Mouse (Mus musculus) forebrain, postnatal 0 days (tissue): ENCODE data around the gene Rnaset2b. TPM values are rescaled to one million over a fixed set of nuclear protein-coding genes. Genes with fewer than 3 reads are reported as not detected.
"Not testable (repeated sequence)": the region's sequence is repeated elsewhere in the genome, so short reads cannot be mapped to it uniquely, and the experiment has no call there.

Source experiments
- ATAC-seq: fragments of 200-750 bp; cut with Nextera tagmentation; 2 replicates; pipeline ENCODE4 v1.8.0; 2017; ENCODE audit warnings: mild to moderate bottlenecking, moderate library complexity
- DNase-seq: peaks from one replicate; pipeline ENCODE4 v3.0.0-alpha.2; 2015
- H3K27ac ChIP-seq: fragments of 300-500 bp; sonication (generic); 2 replicates; pipeline ENCODE4 v1.5.1; 2014; ENCODE audit warnings: low read depth, mild to moderate bottlenecking, antibody characterized with exemption, low read length, moderate library complexity, mixed read lengths
- H3K27me3 ChIP-seq: fragments of 300-500 bp; sonication (generic); 2 replicates; pipeline ENCODE4 v1.6.1; 2014; ENCODE audit warnings: mild to moderate bottlenecking, low read length, mixed read lengths; ENCODE audit not compliant: insufficient read depth
- H3K36me3 ChIP-seq: fragments of 300-500 bp; sonication (generic); 2 replicates; pipeline ENCODE4 v1.6.1; 2014; ENCODE audit warnings: mild to moderate bottlenecking, moderate library complexity; ENCODE audit not compliant: insufficient read depth
- H3K4me1 ChIP-seq: fragments of 300-500 bp; sonication (generic); 2 replicates; pipeline ENCODE4 v1.6.1; 2014; ENCODE audit warnings: antibody characterized with exemption; ENCODE audit not compliant: insufficient read depth
- H3K4me2 ChIP-seq: fragments of 300-500 bp; sonication (generic); 2 replicates; pipeline ENCODE4 v1.6.1; 2014; ENCODE audit warnings: low read depth, mild to moderate bottlenecking, moderate library complexity
- H3K4me3 ChIP-seq: fragments of 300-500 bp; sonication (generic); 2 replicates; pipeline ENCODE4 v1.5.1; 2014; ENCODE audit warnings: low read depth, low read length, mixed read lengths
- H3K9ac ChIP-seq: fragments of 300-500 bp; sonication (generic); 2 replicates; pipeline ENCODE4 v1.6.1; 2014; ENCODE audit warnings: mild to moderate bottlenecking
- H3K9me3 ChIP-seq: fragments of 300-500 bp; sonication (generic); 2 replicates; pipeline ENCODE4 v1.6.1; 2016; ENCODE audit warnings: low read length
- WGBS: fragments of 180-500 bp; shearing (Covaris S2); extraction: QIAGEN DNeasy Blood & Tissue Kit; methylation state at CpG from one replicate; pipeline ENCODE4 v1.1.7; 2014; 5-methylcytosine and 5-hydroxymethylcytosine counted together
- polyA plus RNA-seq: library from polyadenylated mRNA; unstranded; fragments of >200 nt; fragmentation: Nextera tagmentation; extraction: Ambion mirVana; gene quantifications from 2 replicates; pipeline ENCODE4 v1.2.1, GENCODE M21; 2015
- total RNA-seq: library from RNA; depleted of rRNA; stranded (reverse); fragments of >200 nt; gene quantifications from 2 replicates; pipeline ENCODE4 v1.2.3, GENCODE M21; 2014

Rnaset2b gene
- total and polyA plus RNA-seq, 2 experiments from 2014 or later: 46.0 to 102 TPM

- not testable (repeated sequence) for H3K9me3 ChIP-seq, H3K9ac ChIP-seq, DNase-seq, H3K27ac ChIP-seq, H3K4me2 ChIP-seq, H3K4me3 ChIP-seq, H3K4me1 ChIP-seq, ATAC-seq, H3K27me3 ChIP-seq, H3K36me3 ChIP-seq
- 98% methylated on average over 5 of the region's 8 CpGs for WGBS
Measured at GRCm38 (mm10) chr17:6980144-6980543, 9.7 kb downstream of the Rnaset2b start.

GRCm38 (mm10) chr17:6986118-6986517, 15.7 kb downstream of the Rnaset2b start:
- not testable (repeated sequence) for ATAC-seq, H3K4me2 ChIP-seq, DNase-seq, H3K9ac ChIP-seq, H3K9me3 ChIP-seq, H3K4me1 ChIP-seq, H3K27ac ChIP-seq, H3K27me3 ChIP-seq, H3K4me3 ChIP-seq, H3K36me3 ChIP-seq
- WGBS: 87% methylated on average over 1 of the region's 1 CpGs

GRCm38 (mm10) chr17:6995504-6995903, 25.1 kb downstream of the Rnaset2b start:
- not testable (repeated sequence) for DNase-seq, H3K27ac ChIP-seq, H3K36me3 ChIP-seq, H3K27me3 ChIP-seq, H3K9ac ChIP-seq, ATAC-seq, H3K4me2 ChIP-seq, H3K4me3 ChIP-seq, H3K4me1 ChIP-seq, H3K9me3 ChIP-seq
- WGBS: no CpG with 5 or more reads among the region's 6 CpGs

GRCm38 (mm10) chr17:6996826-6997225, 26.4 kb downstream of the Rnaset2b start:
- not testable (repeated sequence) for ATAC-seq, H3K27ac ChIP-seq, H3K4me3 ChIP-seq, DNase-seq, H3K4me2 ChIP-seq, H3K9me3 ChIP-seq, H3K9ac ChIP-seq, H3K27me3 ChIP-seq, H3K36me3 ChIP-seq, H3K4me1 ChIP-seq
- WGBS: 82% methylated on average over 8 of the region's 8 CpGs

GRCm38 (mm10) chr17:6997778-6998490, 27.5 kb downstream of the Rnaset2b start:
- H3K4me1 ChIP-seq, DNase-seq: not testable (repeated sequence)

GRCm38 (mm10) chr17:7001790-7002585, 31.6 kb downstream of the Rnaset2b start:
- H3K4me3 ChIP-seq, ATAC-seq, H3K27ac ChIP-seq, H3K36me3 ChIP-seq, H3K9me3 ChIP-seq, H3K27me3 ChIP-seq, H3K4me1 ChIP-seq, DNase-seq, H3K4me2 ChIP-seq, H3K9ac ChIP-seq: not testable (repeated sequence)
- 77% methylated on average over 8 of the region's 12 CpGs for WGBS

More at GRCm38 (mm10) chr17:6997778-6998490, 27.5 kb downstream of the Rnaset2b start:
- H3K4me2 ChIP-seq, ATAC-seq, H3K9ac ChIP-seq, H3K4me3 ChIP-seq, H3K36me3 ChIP-seq, H3K27me3 ChIP-seq, H3K9me3 ChIP-seq, H3K27ac ChIP-seq: not testable (repeated sequence)
- WGBS: 100% methylated on average over 1 of the region's 7 CpGs

GRCm38 (mm10) chr17:7003392-7003791, 33.0 kb downstream of the Rnaset2b start:
- H3K27ac ChIP-seq, DNase-seq, H3K4me2 ChIP-seq, H3K36me3 ChIP-seq, ATAC-seq, H3K4me3 ChIP-seq, H3K4me1 ChIP-seq, H3K9me3 ChIP-seq, H3K27me3 ChIP-seq, H3K9ac ChIP-seq: not testable (repeated sequence)
- WGBS: no CpG with 5 or more reads among the region's 3 CpGs

- WGBS: 21% methylated on average over 3 of the region's 4 CpGs
- not testable (repeated sequence) for ATAC-seq, H3K4me1 ChIP-seq, H3K27ac ChIP-seq, DNase-seq, H3K9ac ChIP-seq, H3K9me3 ChIP-seq, H3K4me2 ChIP-seq, H3K4me3 ChIP-seq, H3K36me3 ChIP-seq, H3K27me3 ChIP-seq
Measured at GRCm38 (mm10) chr17:7005646-7006045, 35.2 kb downstream of the Rnaset2b start.

- not testable (repeated sequence) for H3K9ac ChIP-seq, H3K27ac ChIP-seq, H3K27me3 ChIP-seq, H3K4me3 ChIP-seq, H3K4me2 ChIP-seq, H3K36me3 ChIP-seq, DNase-seq, H3K9me3 ChIP-seq, ATAC-seq, H3K4me1 ChIP-seq
Measured at GRCm38 (mm10) chr17:7008885-7009284, 38.5 kb downstream of the Rnaset2b start.

GRCm38 (mm10) chr17:7009440-7009839, 39.0 kb downstream of the Rnaset2b start:
- H3K9ac ChIP-seq, H3K27ac ChIP-seq, H3K36me3 ChIP-seq, H3K4me1 ChIP-seq, H3K4me2 ChIP-seq, H3K9me3 ChIP-seq, DNase-seq, ATAC-seq, H3K4me3 ChIP-seq, H3K27me3 ChIP-seq: not testable (repeated sequence)
- WGBS: no CpG with 5 or more reads among the region's 7 CpGs
